Mouse (Mus musculus) liver, embryonic 14.5 days (tissue): ENCODE data around the gene Dnm1l.

Experiments used
- CTCF ChIP-seq: IDR thresholded peaks from 2 replicates; pipeline ENCODE4 v1.5.1; 2016; ENCODE audit warnings: antibody characterized with exemption, low read depth, control low read depth
- EP300 ChIP-seq: IDR thresholded peaks from 2 replicates; pipeline ENCODE4 v1.6.1; 2016; ENCODE audit warnings: antibody characterized with exemption, low read depth

GRCm38 (mm10) chr16:16325775-16326336 is 32.9 kb downstream of the Dnm1l start:
- no peak for TF ChIP-seq CTCF
- no peak for TF ChIP-seq EP300
